14 mouse cellular contexts compared by ENCODE assay signal in the genomic region with DNA sequence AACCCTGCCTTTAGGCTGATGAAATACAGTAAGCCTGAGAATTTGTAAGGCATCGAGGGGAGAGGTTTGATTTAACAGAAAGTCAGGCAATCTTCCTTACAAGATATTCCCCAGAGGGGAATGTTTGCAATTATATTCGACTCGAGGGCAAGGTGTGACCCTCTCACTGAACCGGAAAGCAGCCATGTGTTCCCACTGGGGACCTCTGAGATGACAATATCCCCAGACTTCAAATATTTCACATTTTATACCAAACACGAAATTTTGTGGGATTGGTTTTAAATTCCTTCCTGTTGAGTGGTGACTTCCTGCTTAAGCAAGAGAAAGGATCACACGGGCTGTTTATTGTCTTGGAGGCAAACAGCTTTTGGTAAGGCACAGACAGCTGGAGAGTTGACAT. TPM values are rescaled to one million over a fixed set of nuclear protein-coding genes. Genes with fewer than 3 reads are reported as not detected.
DNase-seq lines count a peak whose midpoint lies in the region; ATAC-seq and TF ChIP-seq lines count a peak whose summit lies in the region.
"Had no signal": no experiment of that assay in that cellular context is flagged by ENCODE, and none has a peak within 500 bp of the region (broad histone marks: within the 10 kb centered on the region; RNA-seq: fewer than 3 reads in every experiment).

No protein-coding gene starts in this region.

- DNase-seq in heart, adult 9 months (ENCODE audit: low spot score in 2 of 2): peak; percentile 23 to 32
- DNase-seq in heart, adult 11 months: no peak
- peak; percentile 83 for DNase-seq in midbrain, embryonic 11.5 days (ENCODE audit: low spot score, missing footprints)
- DNase-seq in midbrain, postnatal 0 days (ENCODE audit: low spot score): no peak
- no peak for DNase-seq in layer of hippocampus, adult 9-11 months
- no peak for DNase-seq in urinary bladder, adult 18-20 months (ENCODE audit: low spot score in 2 of 2)
- DNase-seq: cerebellum, postnatal 10 days; lung, postnatal 36 days; right cerebral cortex, postnatal 4 days had no signal

- peaks cover 4% of the 10 kb centered on the region; the same call in 1 of the 2 replicates for H3K27me3 ChIP-seq in midbrain, embryonic 11.5 days (ENCODE audit: control insufficient read depth, insufficient read depth, low read length)
- no peaks in the 10 kb centered on the region for H3K27me3 ChIP-seq in midbrain, postnatal 0 days (ENCODE audit: insufficient read depth, low read length)
- H3K27me3 ChIP-seq in myocyte (ENCODE audit: control insufficient read depth, insufficient read depth, insufficient read length): no peaks in the 10 kb centered on the region

- no peak for TF ChIP-seq POLR2A in embryonic fibroblast, embryonic 13.5 days (IDR thresholded peaks at IDR 0.05; ENCODE audit: low read depth, low read length)
- TF ChIP-seq POLR2A in myocyte (IDR thresholded peaks at IDR 0.05; ENCODE audit: insufficient read length, low read depth): no peak

- H3ac ChIP-seq in myocyte (ENCODE audit: control insufficient read depth, insufficient read length): no peak overlapping the region

- 56% methylated on average over 6 of the region's 6 CpGs for WGBS in midbrain, embryonic 11.5 days
- 27% methylated on average over 6 of the region's 6 CpGs for WGBS in midbrain, postnatal 0 days

- H3K27ac ChIP-seq in midbrain, embryonic 11.5 days (ENCODE audit: low read depth, low read length): no peak overlapping the region
- H3K27ac ChIP-seq in midbrain, postnatal 0 days (ENCODE audit: low read depth, low read length): no peak overlapping the region
- peak overlapping the region; percentile 99 for H3K27ac ChIP-seq in embryonic fibroblast, embryonic 13.5 days (ENCODE audit: insufficient read depth, low read length)
- H3K27ac ChIP-seq: heart, embryonic 13.5 days; neural tube, embryonic 13.5 days had no signal

- ATAC-seq in midbrain, embryonic 11.5 days (ENCODE audit: low FRiP score): no peak
- no peak for ATAC-seq in midbrain, postnatal 0 days (ENCODE audit: low FRiP score)

- H3K4me2 ChIP-seq in midbrain, embryonic 11.5 days: no peak overlapping the region
- no peak overlapping the region for H3K4me2 ChIP-seq in midbrain, postnatal 0 days (ENCODE audit: low read depth, low read length, poor library complexity, severe bottlenecking)
- peak overlapping the region; percentile 72 for H3K4me2 ChIP-seq in myocyte (ENCODE audit: low read depth)
- H3K4me2 ChIP-seq: heart, embryonic 13.5 days; neural tube, embryonic 13.5 days had no signal

- H3K4me1 ChIP-seq in midbrain, embryonic 11.5 days (ENCODE audit: control insufficient read depth, insufficient read depth, low read length): peaks cover 3% of the 10 kb centered on the region; the same call in 1 of the 2 replicates
- no peaks in the 10 kb centered on the region; the same call in 1 of the 2 replicates for H3K4me1 ChIP-seq in midbrain, postnatal 0 days (ENCODE audit: insufficient read depth, low read length)
- H3K4me1 ChIP-seq in embryonic fibroblast, embryonic 13.5 days (ENCODE audit: control insufficient read depth, insufficient read depth, low read length): peaks cover 27% of the 10 kb centered on the region

- H3K9ac ChIP-seq in midbrain, embryonic 11.5 days (ENCODE audit: low read length): no peak overlapping the region
- no peak overlapping the region for H3K9ac ChIP-seq in midbrain, postnatal 0 days (replicated peaks; ENCODE audit: low read length, poor library complexity, severe bottlenecking)
- H3K9ac ChIP-seq: heart, embryonic 13.5 days; neural tube, embryonic 13.5 days had no signal

- H3K79me2 ChIP-seq in myocyte (ENCODE audit: control insufficient read depth, insufficient read depth): no peaks in the 10 kb centered on the region

- H3K4me3 ChIP-seq in midbrain, embryonic 11.5 days (ENCODE audit: low read depth, low read length): no peak overlapping the region
- H3K4me3 ChIP-seq in midbrain, postnatal 0 days (ENCODE audit: low read depth, low read length): no peak overlapping the region
- no peak overlapping the region for H3K4me3 ChIP-seq in embryonic fibroblast, embryonic 13.5 days (ENCODE audit: insufficient read depth, low read length)
- H3K4me3 ChIP-seq in myocyte: no peak overlapping the region
- H3K4me3 ChIP-seq: heart, embryonic 13.5 days; neural tube, embryonic 13.5 days had no signal

- no peaks in the 10 kb centered on the region for H3K36me3 ChIP-seq in midbrain, embryonic 11.5 days (ENCODE audit: control insufficient read depth, insufficient read depth, low read length)
- H3K36me3 ChIP-seq in midbrain, postnatal 0 days (ENCODE audit: insufficient read depth, low read length): no peaks in the 10 kb centered on the region
- H3K36me3 ChIP-seq in myocyte (ENCODE audit: control insufficient read depth, insufficient read depth): no peaks in the 10 kb centered on the region
- H3K36me3 ChIP-seq: heart, embryonic 13.5 days; neural tube, embryonic 13.5 days had no signal

- no peaks in the 10 kb centered on the region for H3K9me3 ChIP-seq in midbrain, embryonic 11.5 days (ENCODE audit: control insufficient read depth, low read length)
- no peaks in the 10 kb centered on the region for H3K9me3 ChIP-seq in midbrain, postnatal 0 days (ENCODE audit: low read length)
- H3K9me3 ChIP-seq: heart, embryonic 13.5 days; neural tube, embryonic 13.5 days had no signal

- no peak for TF ChIP-seq CTCF in midbrain, postnatal 0 days (IDR thresholded peaks at IDR 0.05)
- no peak for TF ChIP-seq CTCF in embryonic fibroblast, embryonic 13.5 days (IDR thresholded peaks at IDR 0.05; ENCODE audit: borderline replicate concordance, insufficient read depth, low read length)

TF ChIP-seq in myocyte, 11 proteins besides CTCF, POLR2A, EP300 and RAD21:
- peak in 2 of 3 experiments; percentile 14 to 42 for TF ChIP-seq MYOD1 (IDR thresholded peaks at IDR 0.05; ENCODE audit: control insufficient read depth in 1 of 3, insufficient read length in 2 of 3, low read depth in 2 of 3)
- TF ChIP-seq MYOG (IDR thresholded peaks at IDR 0.05; ENCODE audit: control insufficient read depth in 1 of 3, insufficient read depth in 1 of 3, insufficient read length in 2 of 3, low read depth in 2 of 3): no peak
- peak; percentile 52; the same call in 1 of the 2 replicates for TF ChIP-seq CEBPB (IDR thresholded peaks at IDR 0.05; ENCODE audit: insufficient read depth, poor library complexity, severe bottlenecking)

RNA-seq across cellular contexts. Expression of gene Pgpep1l, which starts 2.7 kb away (rescaled TPM):
- not detected in 2 replicates for polyA plus RNA-seq in midbrain, embryonic 11.5 days (2014; fragmentation: Nextera tagmentation; extraction: Ambion mirVana)
- total RNA-seq in midbrain, postnatal 0 days (2014; rRNA removed): 1.2 TPM in 1 of 2 replicates, not detected in the other
- not detected in 2 replicates for polyA plus RNA-seq in midbrain, postnatal 0 days (2015; fragmentation: Nextera tagmentation; extraction: Ambion mirVana)
- 1.8 and 2.2 TPM in 2 replicates for polyA plus RNA-seq in embryonic fibroblast, embryonic 13.5 days (2011; ENCODE audit: insufficient read length, low read depth, missing spikeins)
- 0.22 TPM for polyA plus RNA-seq in myocyte (2012; fragmentation: generic; extraction: Trizol)
- polyA plus RNA-seq: forebrain, embryonic 11.5 days; heart, embryonic 13.5 days; neural tube, embryonic 13.5 days had no signal

RNA-seq across cellular contexts. Expression of gene Fam169b, which starts 6.9 kb away (rescaled TPM):
- polyA plus RNA-seq in midbrain, embryonic 11.5 days (2014; fragmentation: Nextera tagmentation; extraction: Ambion mirVana): 0.18 TPM in 1 of 2 replicates, not detected in the other
- not detected in 2 replicates for total RNA-seq in midbrain, postnatal 0 days (2014; rRNA removed)
- 0.26 TPM in 1 of 2 replicates, not detected in the other for polyA plus RNA-seq in midbrain, postnatal 0 days (2015; fragmentation: Nextera tagmentation; extraction: Ambion mirVana)
- 1.1 and 1.7 TPM in 2 replicates for polyA plus RNA-seq in embryonic fibroblast, embryonic 13.5 days (2011; ENCODE audit: insufficient read length, low read depth, missing spikeins)
- polyA plus RNA-seq in myocyte (2012; fragmentation: generic; extraction: Trizol): 0.79 TPM

Comparison
In these comparisons a context has a peak if more than half of its experiments do, and no peak if none do; other contexts are left out.
1. DNase-seq: peak in heart, adult 9 months (2 of 2) and midbrain, embryonic 11.5 days (single experiment); none in heart, adult 11 months (single experiment), midbrain, postnatal 0 days (single experiment), layer of hippocampus, adult 9-11 months (single experiment) and urinary bladder, adult 18-20 months (0 of 2).